Mouse (Mus musculus) heart, postnatal 10 days (tissue): ENCODE data around the gene Ccl24. TPM values are rescaled to one million over a fixed set of nuclear protein-coding genes. Genes with fewer than 3 reads are reported as not detected.
A peak's percentile ranks its signal among the peaks of the same experiment; 100 is the strongest.
"Not testable (repeated sequence)": the region's sequence is repeated elsewhere in the genome, so short reads cannot be mapped to it uniquely, and the experiment has no call there.

Source experiments
- DNase-seq, 2 experiments: peaks; one replicate each; pipeline ENCODE4 v3.0.0; 2021
- intact Hi-C: fragments of 180-260 bp; cut with DNase I; formaldehyde crosslinking; loops from one replicate; pipeline ENCODE4 v1.15.1; 2025
- total RNA-seq, 2 experiments: library from RNA; stranded (reverse); gene quantifications; 2 replicates each; pipeline ENCODE4 v1.2.3; 2021

Gene Ccl24
- total RNA-seq = 1 to 10 TPM; 1.2 to 1.8 TPM

DNA sequence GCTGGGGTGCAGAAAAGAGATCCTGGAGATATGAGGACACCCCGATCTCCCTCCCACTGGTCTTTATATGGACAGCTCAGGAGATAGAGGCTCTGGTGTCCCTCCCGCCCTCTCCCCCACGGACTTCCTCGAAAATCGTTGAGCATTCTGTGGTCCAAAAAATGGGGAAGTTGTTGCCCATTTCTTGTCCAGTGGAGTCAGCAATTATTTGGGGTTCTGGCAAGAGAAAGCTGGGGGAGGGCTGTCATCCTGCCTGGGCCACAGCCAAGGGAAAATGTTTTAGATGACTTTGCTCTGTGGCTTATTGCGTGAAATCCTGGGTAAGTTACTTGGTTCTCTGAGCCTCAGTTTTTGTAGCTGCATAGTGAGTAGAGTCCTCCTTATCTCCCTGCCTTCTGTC, at the start of gene Ccl24:
TSS of gene Ccl24 (minus strand) at position 44 of the 400 bp plus-strand sequence.
- peak; percentile 14 to 20 for DNase-seq
- intact Hi-C loops = no loop called here

DNA sequence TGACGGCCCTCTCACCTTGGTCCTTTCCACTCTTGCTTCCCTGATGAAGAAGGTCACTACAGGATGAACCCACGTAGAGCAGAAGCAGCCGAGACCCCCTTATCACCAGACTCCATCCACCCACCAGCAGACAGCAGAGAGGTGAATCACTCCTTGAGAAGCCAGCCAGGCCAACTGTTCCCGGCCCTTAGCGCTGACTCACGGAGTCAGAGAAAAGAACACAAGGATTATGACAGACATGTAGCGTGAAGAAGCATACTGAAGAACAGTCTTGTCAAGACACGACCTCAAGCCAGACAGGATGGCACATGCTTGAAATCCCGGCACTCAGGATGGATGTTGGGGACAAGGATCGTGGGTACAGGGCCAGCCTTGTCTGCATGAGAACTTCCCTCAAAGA, 48.9 kb upstream of the Ccl24 start:
- DNase-seq = no peak
- intact Hi-C loops = no loop called here

DNA sequence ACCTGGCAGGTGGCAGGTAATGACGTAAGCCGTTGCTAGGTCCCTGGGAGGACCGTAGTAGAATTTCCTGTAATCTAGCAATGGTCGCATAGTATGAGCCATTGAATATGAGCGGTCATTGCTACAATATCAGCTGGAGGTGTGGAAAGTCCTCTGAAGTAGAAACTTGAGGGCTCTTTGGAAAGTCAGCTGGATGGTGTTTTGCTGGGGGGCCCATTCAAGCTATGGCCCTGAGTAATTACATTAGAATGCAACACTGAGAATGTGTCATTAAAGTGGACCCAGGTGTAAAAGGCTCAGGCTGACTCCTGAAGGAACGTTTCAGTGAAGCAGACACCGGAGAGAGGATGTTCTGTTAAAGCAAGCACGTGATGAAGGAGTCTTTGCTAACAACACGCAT, 47.7 kb upstream of the Ccl24 start:
- DNase-seq = no peak
- intact Hi-C loops = no loop called here

DNA sequence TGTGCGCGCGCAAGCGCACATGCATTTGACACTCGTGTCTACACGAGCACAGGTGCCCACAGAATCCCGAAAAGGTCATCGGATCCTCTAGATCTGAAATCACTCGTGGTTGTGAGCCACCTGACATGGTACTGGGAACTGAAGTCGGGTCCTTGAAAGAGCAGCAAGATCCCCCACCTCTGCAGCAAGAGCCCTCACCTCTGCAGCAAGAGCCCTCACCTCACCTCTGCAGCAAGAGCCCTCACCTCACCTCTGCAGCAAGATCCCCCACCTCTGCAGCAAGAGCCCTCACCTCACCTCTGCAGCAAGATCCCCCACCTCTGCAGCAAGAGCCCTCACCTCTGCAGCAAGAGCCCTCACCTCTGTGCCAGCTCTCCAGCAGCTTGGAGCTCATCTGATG, 46.9 kb upstream of the Ccl24 start:
- intact Hi-C loops = loop anchor here (5.0 kb wide), 1 partner anchor 238 kb away; no protein-coding TSS in a partner anchor
- DNase-seq = not testable (repeated sequence)

DNA sequence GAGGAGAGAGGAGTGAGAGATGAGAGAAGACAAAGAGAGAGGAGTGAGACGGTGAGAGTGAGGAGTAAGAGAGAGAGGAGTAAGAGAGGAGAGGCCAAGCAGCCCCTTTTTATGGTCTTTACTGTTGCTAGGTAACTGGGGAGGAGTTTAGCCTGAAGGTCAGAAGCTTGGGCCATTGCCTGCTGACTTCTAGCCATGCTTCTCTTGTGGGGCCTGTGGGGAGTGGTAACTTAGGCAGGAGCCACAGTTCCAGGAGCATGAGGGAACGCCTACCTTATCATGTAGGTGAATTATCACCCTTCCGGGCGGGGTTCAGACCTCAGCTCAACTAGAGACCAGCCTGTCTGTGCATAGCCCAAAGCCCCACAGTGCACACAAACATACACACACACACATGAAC, 36.9 kb upstream of the Ccl24 start:
- intact Hi-C loops = no loop called here
- no peak for DNase-seq

DNA sequence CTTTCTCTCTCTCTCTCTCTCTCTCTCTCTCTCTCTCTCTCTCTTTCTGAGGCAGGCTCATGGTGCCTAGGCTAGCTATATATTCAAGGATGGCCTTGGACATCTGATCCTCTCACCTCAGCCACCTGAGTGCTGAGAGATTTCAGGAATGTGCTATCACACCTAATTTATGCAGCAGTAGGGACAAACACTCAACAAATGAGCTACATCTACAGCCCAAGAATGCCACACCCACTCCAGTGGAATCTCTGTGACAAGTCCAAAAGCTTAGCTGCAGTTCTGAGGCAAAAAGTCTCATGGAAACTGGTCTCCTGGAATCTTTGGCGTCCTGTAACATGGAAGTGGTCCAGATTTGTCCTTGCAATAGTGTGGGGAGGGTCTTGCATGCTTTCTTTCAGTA, 34.7 kb upstream of the Ccl24 start:
- intact Hi-C loops = no loop called here

DNA sequence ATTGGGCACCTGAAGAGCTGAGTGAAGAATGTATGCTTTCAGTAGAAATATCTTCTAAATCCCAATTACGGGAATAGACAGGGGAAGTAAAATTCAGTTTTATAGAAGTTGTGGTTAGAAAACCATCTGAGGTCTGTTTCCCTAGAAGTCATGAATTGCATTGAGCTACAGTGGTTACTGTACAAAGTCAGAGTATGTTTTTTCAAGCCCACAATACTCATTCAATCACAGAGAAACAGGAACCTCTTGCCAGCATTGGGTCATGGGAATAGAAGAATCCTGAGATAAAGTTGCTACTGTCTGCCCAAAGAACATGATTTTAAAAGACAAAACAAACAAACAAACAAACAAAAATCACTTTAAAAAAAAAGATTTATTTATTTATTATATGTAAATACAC, 33.9 kb upstream of the Ccl24 start:
- intact Hi-C loops, DNase-seq: not testable (repeated sequence)

More for the DNA sequence above, 34.7 kb upstream of the Ccl24 start:
- no peak for DNase-seq

DNA sequence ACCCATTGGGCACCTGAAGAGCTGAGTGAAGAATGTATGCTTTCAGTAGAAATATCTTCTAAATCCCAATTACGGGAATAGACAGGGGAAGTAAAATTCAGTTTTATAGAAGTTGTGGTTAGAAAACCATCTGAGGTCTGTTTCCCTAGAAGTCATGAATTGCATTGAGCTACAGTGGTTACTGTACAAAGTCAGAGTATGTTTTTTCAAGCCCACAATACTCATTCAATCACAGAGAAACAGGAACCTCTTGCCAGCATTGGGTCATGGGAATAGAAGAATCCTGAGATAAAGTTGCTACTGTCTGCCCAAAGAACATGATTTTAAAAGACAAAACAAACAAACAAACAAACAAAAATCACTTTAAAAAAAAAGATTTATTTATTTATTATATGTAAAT, 31.8 kb upstream of the Ccl24 start:
- intact Hi-C loops, DNase-seq: not testable (repeated sequence)

DNA sequence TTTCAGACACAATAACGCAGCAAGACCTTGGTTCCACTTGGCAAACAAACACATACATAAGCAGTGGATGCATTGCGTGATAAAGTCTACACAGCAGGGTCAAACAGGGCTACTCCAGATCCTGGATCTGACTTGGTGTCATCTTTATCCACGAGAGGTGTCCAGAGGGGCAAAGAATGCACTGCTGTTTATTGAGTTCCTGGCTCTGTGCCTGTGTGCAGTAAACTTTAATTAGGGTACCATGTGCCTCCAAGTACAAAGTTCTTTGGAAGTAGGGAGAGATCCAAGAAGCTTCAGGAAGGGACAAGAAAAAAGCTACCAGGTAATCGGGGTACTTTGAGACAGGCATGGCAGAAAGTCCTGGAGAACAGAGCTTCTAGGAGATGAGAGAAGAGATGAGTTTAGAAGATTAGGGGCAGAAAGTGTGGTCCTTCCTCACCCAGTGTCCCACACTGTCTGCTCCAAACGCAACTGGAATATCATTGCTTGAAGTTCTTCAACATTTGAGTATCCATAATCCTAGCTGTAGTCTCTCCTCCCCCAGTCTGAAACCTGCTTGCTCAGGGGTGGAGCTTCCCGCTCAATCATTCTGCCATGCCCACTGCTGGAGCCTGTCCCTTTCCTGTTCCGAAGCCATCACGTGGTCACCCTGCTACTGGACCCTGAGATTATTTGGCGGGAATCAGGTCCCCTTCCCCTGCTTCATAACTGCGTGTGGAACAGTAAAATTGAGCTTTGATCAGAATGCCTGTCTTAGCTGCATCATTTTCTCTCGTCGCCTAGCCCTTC, 17.3 kb upstream of the Ccl24 start:
- DNase-seq = no peak
- intact Hi-C loops = no loop called here

DNA sequence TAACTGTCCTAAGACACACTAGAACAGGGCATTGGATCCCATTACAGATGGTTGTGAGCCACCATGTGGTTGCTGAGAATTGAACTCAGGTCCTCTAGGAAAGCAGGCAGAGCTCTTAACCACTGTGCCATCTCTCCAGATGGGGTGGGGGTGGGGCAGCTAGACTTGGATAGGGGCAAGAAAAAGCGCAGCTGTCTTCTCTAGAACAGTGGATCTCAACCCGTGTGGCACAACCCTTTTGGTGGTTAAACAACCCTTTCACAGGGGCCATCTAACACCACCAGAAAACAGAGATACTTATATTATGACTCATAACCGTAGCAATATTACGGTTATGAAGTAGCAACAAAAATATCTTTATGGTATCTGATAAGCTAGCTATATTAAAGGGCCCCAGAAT, 14.9 kb upstream of the Ccl24 start:
- DNase-seq = no peak
- intact Hi-C loops = no loop called here

DNA sequence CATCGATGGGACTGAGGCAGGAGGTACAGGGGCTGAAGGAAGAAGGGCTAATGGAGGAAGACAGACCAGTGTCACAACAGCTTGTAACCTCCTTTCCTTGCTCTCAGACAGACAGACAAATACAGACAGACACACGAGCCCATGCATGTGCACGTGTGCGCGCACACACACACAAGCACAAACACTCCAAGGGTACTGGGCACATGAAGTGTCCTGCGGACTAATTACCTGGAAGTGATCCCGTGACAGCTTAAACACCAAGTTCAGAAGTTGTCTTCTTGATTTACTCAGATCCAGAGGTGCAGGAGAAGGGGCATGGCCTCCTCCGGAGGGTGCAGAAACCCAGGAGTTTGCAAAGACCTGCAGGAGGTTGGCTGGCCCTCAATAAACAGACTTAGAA, 12.8 kb upstream of the Ccl24 start:
- intact Hi-C loops = no loop called here

DNA sequence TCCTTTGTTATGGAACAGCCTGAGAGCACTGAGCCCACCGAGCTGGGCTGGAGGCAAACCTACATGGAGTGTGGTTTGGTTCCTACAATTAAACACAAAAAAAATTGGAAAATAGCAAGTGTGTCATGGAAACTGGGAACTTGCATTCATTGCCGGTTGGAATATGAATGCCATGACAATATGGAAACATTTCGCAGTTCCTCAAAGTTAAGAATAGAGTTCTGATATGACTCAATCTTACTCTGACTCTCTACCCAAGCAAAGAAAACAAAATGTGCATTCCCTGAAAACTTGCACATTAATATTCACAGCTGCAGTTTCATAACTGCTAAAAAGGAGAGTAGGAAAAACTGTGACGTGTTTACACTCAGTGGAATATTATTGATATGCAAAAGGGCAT, 9.5 kb upstream of the Ccl24 start:
- no peak for DNase-seq
- intact Hi-C loops = no loop called here

More for the DNA sequence above, 12.8 kb upstream of the Ccl24 start:
- DNase-seq = no peak

DNA sequence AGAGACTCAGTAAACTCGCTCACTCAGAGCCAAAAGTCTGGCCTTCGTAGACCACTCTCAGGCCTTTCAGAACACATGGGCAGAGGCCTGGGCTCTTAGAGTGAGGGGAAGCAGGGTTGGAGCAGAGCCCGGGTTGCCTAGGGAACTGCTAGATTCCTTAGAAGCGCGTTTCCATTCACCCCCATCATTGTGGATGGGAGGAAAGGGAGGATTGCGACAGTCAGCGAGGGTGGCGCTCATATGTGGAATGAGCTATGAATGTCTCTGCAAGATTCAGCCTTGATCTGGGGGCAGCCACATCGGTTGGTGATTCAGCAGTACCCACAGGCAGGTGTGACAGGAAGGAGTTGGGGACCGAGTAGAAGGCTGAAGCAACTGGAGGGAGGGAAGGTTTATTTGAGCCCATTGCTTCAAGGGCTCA, 6.5 kb upstream of the Ccl24 start:
- intact Hi-C loops = no loop called here
- no peak for DNase-seq

DNA sequence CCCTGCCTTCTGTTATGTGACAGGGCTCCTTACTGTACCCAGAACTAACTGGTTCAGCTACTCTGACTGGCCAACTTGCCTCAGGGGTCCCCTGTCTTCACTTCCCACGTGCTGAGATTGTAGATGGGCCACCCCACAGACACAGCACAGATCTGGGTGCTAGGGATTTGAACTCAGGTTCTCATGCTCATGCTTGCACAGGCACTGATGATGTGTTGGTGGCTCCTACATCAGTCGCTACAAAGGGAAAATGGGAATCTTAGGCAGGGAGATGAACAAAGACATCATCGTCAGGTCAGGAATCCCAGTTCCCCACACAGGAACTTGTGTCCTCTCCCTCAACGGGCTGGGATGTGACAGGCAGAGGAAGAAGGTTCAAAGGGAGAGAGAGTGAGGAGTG, 3.2 kb upstream of the Ccl24 start:
- DNase-seq = no peak
- intact Hi-C loops = no loop called here

DNA sequence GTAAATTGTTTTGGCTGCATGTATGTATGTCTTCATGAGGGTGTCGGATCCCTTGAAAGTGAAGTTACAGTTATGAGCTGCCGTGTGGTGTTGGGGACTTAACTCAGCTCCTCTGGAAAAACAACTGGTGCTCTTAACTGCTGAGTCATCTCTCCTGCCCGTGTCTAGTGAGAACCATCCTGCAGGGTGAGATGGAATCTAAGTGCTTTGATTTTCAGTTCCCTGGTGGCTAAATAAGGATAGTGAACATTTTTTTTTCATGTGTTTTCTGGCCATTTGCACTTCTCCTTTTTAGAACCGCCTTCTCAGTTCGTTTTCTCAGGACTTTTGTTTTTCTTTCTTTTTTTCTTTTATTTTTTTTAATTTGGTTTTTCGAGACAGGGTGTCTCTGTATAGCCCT, 4.2 kb downstream of the Ccl24 start:
- intact Hi-C loops = no loop called here
- DNase-seq = no peak

DNA sequence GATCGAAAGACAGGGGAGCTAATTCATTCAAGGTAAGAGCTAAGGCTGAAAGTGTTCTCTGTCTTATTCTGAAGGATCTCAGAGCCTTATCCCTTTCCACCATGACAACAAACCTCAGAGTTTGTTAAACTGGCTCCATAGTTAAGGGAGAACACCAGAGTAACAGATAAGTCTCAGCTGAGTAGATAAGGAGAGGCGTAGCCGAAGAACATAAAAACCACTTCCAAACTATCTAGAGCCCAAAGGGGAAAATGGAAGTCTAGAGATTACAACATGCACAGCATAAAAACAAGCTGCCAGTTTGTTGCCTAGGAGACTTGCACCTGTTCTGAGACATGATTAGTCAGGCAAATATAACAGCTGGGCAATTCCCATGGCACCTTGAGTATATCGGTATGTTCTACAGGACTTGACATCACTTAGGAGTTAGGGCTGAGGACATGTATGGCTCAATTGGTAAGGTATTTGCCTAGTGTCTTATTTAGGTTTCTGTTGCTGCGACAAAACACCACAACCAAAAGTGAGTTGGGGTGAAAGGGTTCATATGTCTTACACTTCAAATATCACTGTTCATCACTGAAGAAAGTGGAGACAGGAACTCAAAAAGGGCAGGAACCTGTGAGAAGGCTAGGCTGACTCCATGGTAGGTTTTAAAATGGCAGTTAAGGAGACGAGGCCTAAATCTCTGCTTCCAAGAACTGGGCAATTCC, 5.1 kb downstream of the Ccl24 start:
- no peak for DNase-seq
- intact Hi-C loops = no loop called here

DNA sequence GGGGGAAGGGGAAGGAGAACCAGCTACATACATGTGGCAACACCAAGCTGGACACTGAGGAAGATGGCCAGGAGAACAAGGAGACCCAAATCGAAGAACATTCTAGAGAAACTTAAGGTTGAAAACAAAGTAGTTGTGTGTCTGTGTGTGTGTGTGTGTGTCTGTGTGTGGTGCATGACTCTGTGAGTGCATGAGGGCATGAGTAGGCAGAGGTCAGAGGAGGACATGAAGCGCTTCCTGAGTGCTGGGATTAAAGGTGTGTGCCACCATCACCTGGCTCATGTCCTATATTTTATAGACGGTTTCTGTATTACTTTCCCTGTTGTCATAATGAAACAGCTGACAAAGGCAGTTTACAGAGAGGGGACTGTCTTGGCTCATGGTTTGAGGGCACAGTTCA, 9.4 kb downstream of the Ccl24 start, which contains the start of gene Ccl26:
TSS of gene Ccl26 (minus strand) at position 101 of the 400 bp plus-strand sequence.
- intact Hi-C loops = no loop called here
- no peak for DNase-seq

DNA sequence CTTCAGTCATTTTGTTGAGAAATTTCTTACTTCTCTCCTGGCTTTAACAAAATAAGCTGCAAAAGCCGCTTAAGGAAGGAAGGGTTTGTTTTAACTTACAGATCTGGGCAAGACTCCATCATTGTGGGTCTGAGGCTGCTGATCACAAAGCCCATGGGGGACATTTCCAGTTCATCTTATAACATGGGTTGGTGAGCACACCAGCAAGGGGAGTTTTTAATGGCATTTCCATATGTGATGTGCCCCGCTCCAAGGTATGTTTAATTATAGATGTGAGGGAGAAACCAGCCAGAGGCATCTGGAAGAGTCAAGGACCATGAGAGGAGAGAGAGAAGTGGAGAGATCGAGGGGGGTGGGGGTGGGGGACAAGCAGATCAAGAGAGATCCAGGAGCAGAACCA, 15.2 kb downstream of the Ccl24 start:
- intact Hi-C loops = no loop called here

DNA sequence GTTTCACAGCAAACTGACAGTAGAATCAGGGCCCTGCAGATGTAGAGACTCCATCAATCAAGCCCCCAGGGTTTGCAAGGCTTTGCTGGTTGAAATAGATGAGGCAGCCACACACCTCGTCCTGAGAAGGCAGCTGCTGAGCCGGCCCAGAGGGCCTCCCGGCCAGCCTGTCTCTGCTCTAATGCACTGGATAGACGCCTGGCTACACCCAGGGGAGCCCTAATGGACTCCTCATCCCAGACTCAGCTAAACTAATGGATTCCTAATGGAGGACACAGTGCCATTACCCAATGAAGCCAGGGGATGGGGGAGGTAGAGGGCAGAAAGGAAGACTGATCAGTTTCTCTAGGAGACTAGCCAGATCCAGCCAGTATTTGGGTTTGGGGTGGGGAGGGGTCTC, 15.8 kb downstream of the Ccl24 start:
- intact Hi-C loops = no loop called here
- DNase-seq = peak; percentile 16 to 26

More for the DNA sequence above, 15.2 kb downstream of the Ccl24 start:
- no peak for DNase-seq

DNA sequence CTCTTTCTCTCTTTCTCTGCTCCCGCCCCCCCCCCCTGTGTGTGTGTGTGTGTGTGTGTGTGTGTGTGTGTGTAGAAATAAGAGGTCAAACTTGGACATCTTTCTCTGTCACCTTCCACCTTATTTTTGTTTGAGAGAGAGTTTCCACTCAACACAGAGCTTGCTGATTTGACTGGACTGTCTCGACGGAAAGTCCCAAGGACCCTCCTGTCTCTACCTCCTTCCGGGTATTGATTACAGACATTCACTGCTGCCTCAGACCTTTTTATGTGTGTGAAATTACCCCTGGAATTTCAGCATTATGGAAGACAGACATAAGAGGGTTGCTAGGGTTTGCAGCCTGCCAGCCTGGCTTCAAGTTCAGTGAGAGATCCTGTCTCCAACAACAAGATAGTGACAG, 16.6 kb downstream of the Ccl24 start:
- intact Hi-C loops = no loop called here
- DNase-seq = no peak

DNA sequence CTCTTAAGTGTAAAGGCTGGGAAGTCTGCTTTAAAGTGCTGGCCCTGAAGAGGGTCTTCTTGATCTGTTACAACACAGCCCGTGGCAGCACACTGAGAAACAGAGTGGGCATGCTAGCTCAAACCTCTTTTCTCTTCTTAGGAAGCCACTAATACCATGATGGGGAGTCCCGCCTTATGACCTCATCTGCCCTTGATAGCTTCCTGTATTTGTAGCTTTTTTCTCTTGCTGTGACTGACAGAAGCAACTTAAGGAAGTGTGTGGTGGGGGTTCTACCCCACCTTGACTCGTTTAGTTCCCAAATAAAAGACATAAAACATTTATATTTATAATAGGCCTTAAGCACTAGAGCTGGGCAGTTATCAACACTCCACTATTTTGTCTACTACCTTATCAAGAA, 21.3 kb downstream of the Ccl24 start:
- DNase-seq = no peak
- intact Hi-C loops = loop anchor here (1.0 kb wide), 1 partner anchor 65 kb away; no protein-coding TSS in a partner anchor

DNA sequence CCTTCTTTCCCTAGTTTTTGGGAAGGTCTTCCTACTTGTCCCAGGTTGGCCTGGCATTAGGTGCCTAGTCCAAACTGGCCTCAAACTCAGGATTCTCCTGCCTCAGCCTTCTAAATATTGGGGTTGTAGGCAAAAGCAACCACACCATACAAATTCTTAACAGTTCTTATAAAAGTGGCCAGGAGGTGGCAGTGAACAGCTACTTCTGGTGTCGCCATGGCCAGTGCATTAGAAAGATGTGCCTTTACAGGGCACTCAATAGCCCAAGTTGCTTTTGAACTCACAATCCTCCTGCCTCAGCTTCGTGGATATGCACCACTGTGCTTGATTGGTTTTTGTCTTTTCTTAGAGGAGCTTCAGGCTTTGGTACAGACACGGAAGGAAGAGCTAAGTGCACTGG, 21.9 kb downstream of the Ccl24 start:
- intact Hi-C loops = loop anchor here (1.0 kb wide), 1 partner anchor 65 kb away; no protein-coding TSS in a partner anchor
- DNase-seq = peak; percentile 39 to 53
